Mouse (Mus musculus) gastrocnemius, adult 2 months (tissue): Measurements from ENCODE around the gene Gm28035. TPM values are rescaled to one million over a fixed set of nuclear protein-coding genes. Genes with fewer than 3 reads are reported as not detected.

Experiments
- DNase-seq: peaks from one replicate; pipeline ENCODE4 v3.0.0; 2022
- H3K27ac ChIP-seq: fragments of 200-600 bp; 2 replicates; pipeline ENCODE4 v1.8.1; 2022; ENCODE audit warnings: mild to moderate bottlenecking
- H3K4me3 ChIP-seq: fragments of 200-600 bp; 2 replicates; pipeline ENCODE4 v1.8.1; 2022; ENCODE audit warnings: mild to moderate bottlenecking, moderate library complexity
- CTCF ChIP-seq: fragments of 200-600 bp; IDR thresholded peaks from 2 replicates; pipeline ENCODE4 v1.8.1; 2022; ENCODE audit warnings: antibody characterized with exemption, mild to moderate bottlenecking, moderate library complexity
- intact Hi-C: fragments of 180-260 bp; cut with DNase I; formaldehyde crosslinking; loops from one replicate; pipeline ENCODE4 v1.15.1; 2025
- total RNA-seq, 2 experiments: library from RNA; stranded (reverse); gene quantifications; 2 replicates each; pipeline ENCODE4 v1.2.3; 2021

The Gm28035 gene
- total RNA-seq, 2 experiments from 2014 or later, result 1.1 to 1.4 TPM

DNA sequence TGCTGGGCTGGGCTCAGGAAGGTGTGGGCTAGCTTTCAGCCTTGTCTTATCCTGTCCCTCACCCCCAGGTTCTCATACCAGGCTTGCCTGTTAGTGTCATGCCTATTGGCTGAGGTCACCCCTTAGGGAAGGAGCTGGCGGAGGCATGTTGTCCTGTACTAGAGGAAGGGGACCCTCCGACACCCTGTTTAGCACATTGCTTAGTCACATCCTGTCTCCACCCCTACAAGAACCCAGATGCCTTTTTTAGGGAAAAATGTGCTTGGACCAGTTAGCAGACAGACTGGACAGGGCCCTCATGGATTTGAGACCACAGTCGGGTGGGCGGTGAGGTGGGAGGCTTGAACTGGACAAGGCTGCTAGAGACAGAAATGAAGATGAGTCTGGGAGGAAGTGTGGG, 18.2 kb downstream of the Gm28035 start:
- peak overlapping the region; percentile 94 for H3K27ac ChIP-seq
- no peak for TF ChIP-seq CTCF
- H3K4me3 ChIP-seq, result peak overlapping the region; percentile 60
- DNase-seq, result peak; percentile 76
- intact Hi-C loops, result no loop called here

- no peak for DNase-seq
- no peak for TF ChIP-seq CTCF
- intact Hi-C loops, result no loop called here
- Histone ChIP-seq H3K27ac (peak overlapping the region; percentile 94), H3K4me3 (peak overlapping the region; percentile 60)
Measured at GRCm38 (mm10) chr2:30259131-30260064, 19.0 kb downstream of the Gm28035 start.

DNA sequence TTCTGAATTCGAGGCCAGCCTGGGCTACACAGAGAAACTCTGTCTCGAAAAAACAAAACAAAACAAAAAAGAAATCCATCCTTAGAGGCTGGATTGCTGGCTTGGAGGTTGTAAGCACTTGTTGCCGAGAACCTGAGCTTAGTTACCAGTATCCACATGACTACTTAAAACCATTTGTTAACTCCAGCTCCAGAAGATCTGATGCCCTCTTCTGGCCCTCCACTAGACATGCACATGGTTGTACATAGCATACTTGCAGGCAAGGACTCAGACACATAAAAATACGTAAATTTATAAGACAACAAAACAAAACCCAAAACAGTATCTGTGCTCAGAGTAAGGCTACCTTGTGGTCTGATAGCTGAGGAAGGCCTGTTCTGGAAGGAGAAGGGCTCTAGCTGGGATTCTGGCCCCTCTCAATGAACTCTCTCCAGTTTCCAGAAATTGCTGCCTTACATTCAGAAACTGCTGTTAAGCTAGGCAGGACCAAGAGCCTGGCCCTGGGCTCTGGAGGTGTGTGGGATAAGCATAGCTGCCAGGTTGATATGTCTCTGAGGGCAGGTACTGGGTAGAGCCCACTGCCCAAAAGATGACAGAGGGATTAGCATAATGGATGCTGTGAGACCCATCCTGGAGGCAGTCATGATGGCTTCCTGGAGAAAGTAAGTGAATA, 20.8 kb downstream of the Gm28035 start:
- Histone ChIP-seq H3K27ac (peak overlapping the region; percentile 94), H3K4me3 (no peak overlapping the region)
- no peak for DNase-seq
- TF ChIP-seq CTCF, result peak; percentile 35; the same call in 1 of the 2 replicates
- intact Hi-C loops, result no loop called here

DNA sequence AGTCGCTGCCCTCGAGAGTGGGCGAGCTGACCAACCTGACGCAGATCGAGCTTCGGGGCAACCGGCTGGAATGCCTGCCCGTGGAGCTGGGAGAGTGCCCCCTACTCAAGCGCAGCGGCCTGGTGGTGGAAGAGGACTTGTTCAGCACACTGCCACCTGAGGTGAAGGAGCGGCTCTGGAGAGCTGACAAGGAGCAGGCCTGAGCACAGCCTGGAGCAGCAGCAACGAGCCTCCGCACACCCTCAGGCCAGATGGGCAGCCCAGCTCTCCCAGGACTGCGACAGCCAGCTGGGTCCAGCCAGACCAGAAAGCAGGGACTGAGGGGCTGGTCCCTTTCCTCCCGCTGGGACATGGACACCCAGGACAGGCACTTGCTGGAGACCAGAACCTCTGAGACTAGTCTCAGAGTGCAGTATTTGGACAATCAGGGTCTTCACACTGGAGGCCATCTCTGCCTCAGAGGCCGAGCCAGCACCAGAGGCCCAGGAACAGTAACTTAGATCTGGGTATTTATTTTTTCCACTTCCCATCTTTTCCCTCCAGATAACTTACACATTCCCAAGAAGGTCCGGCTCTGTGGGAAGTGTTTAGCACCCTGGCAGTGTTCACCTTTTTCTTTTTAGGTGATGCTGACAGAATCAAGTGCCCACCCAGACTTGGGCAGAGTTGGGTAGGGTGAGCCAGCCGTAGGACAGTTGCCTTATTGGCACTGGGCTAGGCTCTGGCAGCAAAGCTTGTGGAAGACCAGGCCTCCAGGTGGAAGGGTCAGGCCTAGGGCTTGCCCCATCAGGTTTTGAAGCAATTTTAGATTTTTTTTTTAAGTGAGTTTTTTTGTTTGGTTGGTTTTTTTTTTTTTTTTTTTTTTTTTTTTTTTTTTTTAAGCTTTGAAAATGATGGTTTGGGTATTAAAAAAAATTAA, 21.8 kb downstream of the Gm28035 start:
- TF ChIP-seq CTCF, result no peak
- DNase-seq, result no peak
- intact Hi-C loops, result no loop called here
- Histone ChIP-seq H3K4me3 (peak overlapping the region; percentile 32), H3K27ac (peak overlapping the region; percentile 94)

- Histone ChIP-seq H3K27ac (peak overlapping the region; percentile 94), H3K4me3 (peak overlapping the region; percentile 15; the same call in 1 of the 2 replicates)
- intact Hi-C loops, result no loop called here
- TF ChIP-seq CTCF, result no peak
- DNase-seq, result peak; percentile 62
Measured at GRCm38 (mm10) chr2:30262840-30263441, 22.6 kb downstream of the Gm28035 start.

DNA sequence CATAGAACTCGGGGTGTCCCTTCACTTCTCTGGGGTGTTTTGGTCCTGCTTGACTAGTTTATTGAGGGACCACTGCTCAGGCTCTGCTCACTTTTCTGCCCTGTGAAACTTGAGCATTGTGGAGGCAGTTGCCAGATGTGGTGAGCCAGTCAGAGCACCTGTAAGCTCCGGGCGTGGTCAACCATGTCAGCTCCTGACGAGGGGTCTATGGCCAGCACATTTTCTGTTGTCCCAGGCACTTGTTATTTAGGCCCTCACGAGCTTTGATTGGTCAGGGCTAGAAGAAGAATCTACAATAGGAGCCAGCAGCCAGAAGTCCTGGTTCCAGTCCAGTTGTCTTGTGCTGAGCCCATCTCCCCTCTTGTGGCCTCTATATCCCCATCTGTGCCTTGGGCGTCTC, 23.4 kb downstream of the Gm28035 start:
- no peak for TF ChIP-seq CTCF
- no peak for DNase-seq
- Histone ChIP-seq H3K27ac (peak overlapping the region; percentile 94), H3K4me3 (peak overlapping the region; percentile 3; the same call in 1 of the 2 replicates)
- intact Hi-C loops, result no loop called here

DNA sequence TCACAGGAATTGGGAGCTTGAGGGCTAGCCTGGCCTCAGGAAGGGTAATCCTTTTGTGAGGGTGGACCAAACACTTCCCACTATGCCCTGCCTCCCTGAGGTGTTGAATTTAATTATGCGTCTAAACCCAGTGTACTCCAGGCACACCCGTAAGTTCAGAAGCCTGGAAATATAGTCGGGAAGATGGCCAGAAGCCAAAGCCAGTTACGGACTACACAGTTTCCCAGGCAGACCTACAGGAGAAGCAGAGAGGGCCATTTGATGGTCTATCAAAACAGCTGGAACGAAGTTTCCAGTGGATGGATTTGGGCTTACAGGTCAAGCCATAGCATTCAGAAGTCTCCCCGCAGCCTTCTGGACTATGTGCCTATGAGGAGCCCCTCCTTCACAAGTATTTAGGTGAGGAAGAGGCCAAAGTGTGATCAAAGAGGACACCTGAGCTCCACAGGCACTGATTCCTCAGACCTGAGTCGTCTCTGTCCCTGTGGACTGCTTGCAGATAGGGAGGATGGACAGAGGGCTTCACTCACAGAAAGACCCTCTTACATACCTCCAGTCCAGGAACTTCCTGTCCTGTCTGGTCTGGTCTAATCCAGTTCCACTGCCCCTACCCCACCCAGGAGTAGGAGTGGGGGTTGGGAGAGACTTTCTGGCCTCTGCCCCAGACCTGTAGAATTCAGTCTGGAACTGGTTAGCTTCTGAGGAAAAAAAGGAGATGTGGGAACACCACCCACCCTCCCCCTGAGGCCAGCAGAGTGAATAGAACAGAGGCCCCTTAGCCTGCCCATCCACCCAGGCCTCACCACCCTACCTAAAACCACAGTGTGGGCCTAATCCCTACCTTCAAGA, 24.5 kb downstream of the Gm28035 start:
- no peak for DNase-seq
- intact Hi-C loops, result no loop called here
- no peak for TF ChIP-seq CTCF
- Histone ChIP-seq H3K27ac (peak overlapping the region; percentile 94), H3K4me3 (no peak overlapping the region)

- no peak for TF ChIP-seq CTCF
- peak; percentile 82 for DNase-seq
- peak within 1 kb of the TSS; percentile 94 for H3K27ac ChIP-seq
- intact Hi-C loops, result loop anchor here (1.0 kb wide), 1 partner anchor 29 kb away; the partner anchor contains the start of gene Lrrc8a
- peak within 1 kb of the TSS; percentile 60 for H3K4me3 ChIP-seq
Measured at GRCm38 (mm10) chr2:30265767-30266253, 25.4 kb downstream of the Gm28035 start, which contains the start of gene Phyhd1. Phyhd1 (plus strand) TSS chr2:30266203.

DNA sequence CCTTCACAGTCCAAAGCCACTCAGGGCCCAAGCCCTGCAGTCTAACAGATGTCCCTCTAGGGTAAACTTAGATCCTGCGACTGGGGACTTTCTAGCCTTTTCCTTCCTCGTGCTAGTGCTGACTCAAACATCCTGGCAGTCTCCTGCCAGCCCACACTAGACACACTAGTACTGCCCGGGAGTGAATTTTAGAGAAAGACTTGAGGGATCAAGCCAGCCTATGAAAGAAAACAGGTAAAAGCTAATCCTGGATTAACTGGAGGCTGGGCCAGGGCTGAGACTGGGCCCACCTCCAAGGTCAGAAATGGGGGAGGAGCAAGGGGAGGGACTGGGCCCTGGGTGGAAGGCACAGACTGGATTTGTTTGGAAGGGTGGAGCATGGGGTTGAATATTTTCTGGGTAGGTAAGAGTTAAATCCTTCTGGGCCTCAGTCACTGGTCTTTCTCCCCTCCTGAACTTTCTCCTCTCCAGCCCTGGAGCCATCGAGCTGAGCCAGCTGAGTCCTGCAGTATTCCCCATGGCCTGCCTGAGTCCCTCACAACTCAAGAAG, 26.1 kb downstream of the Gm28035 start:
- DNase-seq, result peak; percentile 88
- H3K27ac ChIP-seq, result peak overlapping the region; percentile 94
- peak overlapping the region; percentile 60 for H3K4me3 ChIP-seq
- TF ChIP-seq CTCF, result no peak
- intact Hi-C loops, result loop anchor here (1.0 kb wide), 1 partner anchor 29 kb away; the partner anchor contains the start of gene Lrrc8a

- TF ChIP-seq CTCF, result no peak
- intact Hi-C loops, result no loop called here
- H3K4me3 ChIP-seq, result no peak overlapping the region
- no peak for DNase-seq
- H3K27ac ChIP-seq, result peak overlapping the region; percentile 86
Measured at GRCm38 (mm10) chr2:30267466-30267865, 27.1 kb downstream of the Gm28035 start.
